Mouse (Mus musculus): Measurements from ENCODE around the gene Gnai1.

DNA sequence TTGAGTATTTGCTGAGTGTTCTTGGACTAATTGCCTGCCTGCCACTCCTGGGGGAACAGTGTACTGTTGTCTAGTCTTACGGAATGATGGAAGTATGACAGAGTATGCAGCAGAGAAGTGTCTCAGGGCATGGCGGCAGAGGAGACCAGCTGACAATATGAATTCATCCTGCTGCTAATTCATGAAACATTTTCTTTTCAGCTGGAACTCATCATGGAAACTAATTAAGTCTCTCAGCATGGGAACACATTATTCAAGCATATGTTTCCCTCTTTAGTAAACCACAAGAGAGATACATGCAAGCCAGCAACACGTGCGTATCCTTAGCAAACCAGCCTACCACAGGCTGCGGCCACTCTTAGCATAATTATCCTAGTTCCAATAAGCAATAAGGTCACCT, 67.4 kb downstream of the Gnai1 start:
- no peak for TF ChIP-seq CTCF (conservative IDR thresholded peaks at IDR 0.05; ENCODE audit: low read length)
- no peak for TF ChIP-seq POU5F1 (IDR thresholded peaks at IDR 0.05; ENCODE audit: borderline replicate concordance, low read length)

All from E14TG2a.4 (cell line).